Mouse (Mus musculus) forelimb bud, embryonic 11.5 days (tissue): ENCODE measurements around the gene Unc13c.

Experiments used
- DNase-seq: peaks from one replicate; pipeline ENCODE4 v3.0.0-alpha.2; 2012; ENCODE audit warnings: low read depth, low spot score

Unc13c gene

GRCm38 (mm10) chr9:73638119-73638518 lies 330.6 kb downstream of the Unc13c start:
- no peak for DNase-seq

DNA sequence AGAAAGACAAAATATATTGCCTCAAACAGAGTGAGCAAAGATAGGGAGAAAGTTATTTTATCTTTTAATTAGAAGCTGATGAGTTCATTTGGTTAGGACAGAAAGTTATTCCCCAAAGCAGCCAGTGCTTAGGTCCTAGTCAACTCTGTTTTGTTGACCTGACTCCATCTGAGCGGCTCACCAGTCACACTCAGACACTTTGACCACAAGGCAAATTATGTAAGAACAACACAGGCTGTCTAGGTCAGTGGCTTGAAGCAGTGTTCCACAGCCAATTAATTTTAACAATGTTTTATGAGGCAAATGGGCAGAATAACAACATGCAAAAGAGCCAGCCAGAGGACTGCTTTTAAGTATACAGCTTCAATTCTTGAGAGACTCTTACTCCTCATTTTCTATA lies 343.6 kb downstream of the Unc13c start:
- DNase-seq, result no peak

DNA sequence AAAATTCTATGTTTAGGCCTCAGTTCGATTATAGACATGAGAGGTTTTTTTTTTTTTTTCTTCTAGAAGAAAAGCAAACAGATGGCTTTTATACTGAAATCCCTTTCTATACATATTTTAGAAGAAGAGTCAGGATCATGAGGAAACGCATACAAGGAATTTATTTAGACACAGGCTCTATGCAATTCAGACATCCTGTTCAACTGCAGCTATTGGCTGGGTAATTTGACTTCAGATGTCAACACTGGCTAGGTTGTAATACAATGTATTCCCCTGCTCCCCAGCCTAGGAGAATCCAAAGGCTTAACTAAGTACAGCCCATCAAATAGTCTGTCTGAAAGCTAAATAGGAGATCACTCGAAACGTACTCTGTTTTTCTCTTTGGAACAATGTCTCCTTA lies 355.9 kb downstream of the Unc13c start:
- DNase-seq, result no peak

DNA sequence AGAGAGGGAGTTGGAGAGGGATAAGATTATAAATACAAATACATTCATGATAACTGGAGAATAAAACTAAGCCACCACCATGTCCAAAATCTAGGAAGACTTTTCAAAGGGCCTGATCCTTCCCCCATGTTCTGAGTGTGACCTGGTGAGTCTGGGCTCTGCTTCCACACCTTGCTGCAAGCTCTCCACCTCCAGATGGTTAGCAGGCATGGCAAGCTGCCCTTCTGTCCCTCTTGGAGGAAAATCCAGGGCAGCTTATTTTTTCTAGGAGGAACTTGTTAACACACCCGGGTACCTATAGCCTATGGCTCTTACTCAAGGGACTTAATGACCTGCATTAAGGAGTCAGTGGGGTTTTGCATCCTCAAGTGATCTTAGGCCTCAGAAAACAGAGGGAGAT lies 364.8 kb downstream of the Unc13c start:
- DNase-seq, result no peak

DNA sequence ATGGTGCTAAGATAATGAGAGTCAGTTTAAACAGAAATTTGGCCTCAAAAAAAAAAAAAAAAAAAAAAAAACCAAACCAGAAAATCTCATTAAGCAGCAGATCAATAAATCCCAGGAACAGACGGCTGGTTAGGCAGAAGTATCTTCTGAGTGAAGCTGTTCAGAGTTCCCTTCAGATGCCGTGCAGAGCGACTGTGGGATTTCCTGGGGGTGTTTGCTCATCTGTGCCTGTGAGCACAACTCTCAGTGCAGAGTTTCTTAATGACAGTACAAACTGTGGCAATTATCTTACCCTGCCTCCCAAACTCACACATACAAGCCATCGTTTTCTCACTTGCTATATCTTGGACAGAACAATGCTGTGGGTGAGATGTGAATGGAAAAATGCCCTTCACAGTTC lies 403.2 kb downstream of the Unc13c start:
- no peak for DNase-seq

DNA sequence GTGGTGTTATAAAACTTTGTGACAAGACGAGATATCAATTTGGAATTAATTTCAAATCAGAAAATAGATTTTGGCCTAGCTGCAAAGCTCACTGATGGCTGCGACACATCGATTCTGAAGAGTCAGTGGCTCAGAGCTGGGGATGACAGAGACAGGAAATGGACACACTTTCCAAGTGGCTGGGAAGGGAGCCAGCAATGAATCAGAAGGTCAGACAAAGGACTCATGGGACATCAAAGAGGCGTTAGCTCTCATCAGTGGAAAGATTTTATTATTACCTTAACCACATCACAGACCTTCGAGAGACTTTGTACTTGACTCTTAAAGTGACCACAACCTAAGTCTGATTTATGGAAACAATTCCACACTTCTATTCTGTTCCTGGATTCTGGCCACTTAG lies 408.7 kb downstream of the Unc13c start:
- DNase-seq, result no peak

DNA sequence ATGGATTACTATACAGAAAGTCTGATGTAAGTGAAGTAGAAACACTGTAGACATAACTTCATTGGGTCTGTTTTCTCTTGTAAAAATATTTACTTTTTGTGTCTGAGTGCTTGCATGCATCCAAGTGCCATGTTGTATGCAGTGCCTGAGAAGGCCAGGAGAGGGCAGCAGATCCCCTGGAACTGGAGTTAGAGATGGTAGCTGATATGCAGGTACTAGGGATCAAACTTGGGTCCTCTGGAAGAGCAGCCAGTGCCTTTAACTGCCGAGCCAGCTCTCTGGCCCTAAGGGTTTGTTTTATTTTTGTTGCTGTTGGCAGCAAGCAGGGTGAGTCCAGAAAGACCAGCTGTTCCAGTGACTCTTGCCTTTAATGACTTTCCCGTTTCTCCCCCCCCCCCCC lies 411.0 kb downstream of the Unc13c start:
- peak; percentile 39 for DNase-seq

DNA sequence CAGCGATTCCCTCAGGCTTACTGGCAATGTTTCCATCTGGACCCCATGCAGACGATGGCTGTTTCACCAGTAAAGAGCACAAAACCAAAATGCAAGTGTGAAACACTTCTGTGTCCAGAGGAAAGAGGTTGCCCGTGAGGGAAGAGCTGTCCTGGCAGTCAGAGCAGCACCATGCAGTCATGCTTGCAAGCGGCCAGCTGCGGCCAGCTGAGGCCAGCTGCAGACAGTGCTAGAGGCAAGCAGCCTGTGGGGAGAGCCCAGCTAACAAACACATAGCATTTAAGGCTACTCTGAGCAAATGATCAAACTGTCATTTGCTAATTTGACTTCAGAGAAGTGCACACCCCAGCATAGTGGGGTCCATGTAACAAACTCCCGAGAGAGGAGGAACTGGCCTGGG lies 413.4 kb downstream of the Unc13c start:
- DNase-seq, result no peak

DNA sequence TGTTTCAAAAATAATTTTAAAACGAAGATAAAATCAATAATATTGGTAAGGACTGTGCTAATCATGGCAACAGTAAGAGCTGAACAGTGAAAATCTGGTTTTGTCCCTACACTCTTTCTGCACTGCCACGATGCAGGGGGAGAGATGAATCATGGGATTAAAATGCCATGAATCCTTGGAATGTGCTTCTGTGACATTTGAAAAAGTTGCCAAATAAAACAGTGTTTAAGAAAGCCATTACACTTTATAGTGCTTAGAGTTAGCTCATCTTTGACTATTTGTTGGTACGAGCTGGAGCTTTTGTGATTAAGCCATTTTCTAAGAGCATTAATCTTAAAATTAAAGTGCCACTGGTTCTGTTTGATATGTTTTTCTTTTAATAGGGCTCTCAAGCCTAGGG lies 496.2 kb downstream of the Unc13c start:
- DNase-seq, result no peak

DNA sequence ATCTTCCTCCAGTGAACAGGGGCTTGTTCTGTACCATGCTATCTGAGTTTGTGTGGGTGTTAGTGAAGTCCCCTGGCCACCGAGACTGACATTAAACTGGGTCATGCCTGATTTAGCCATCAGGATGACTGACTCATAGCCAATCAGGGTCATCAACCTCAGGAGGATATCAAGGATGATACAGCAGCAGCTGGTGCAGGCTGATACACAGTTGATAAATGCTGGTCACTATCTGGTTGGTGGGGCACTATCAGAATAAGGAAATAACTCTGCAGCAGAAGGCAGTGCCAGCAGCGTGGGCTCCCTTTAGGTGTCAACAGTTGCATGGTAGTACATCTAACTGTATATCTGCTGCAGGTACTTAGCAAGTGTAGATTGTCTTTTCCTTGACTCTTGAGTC lies 506.7 kb downstream of the Unc13c start:
- DNase-seq, result no peak

GRCm38 (mm10) chr9:73450009-73450408 lies 518.8 kb downstream of the Unc13c start:
- no peak for DNase-seq

- DNase-seq, result no peak
Measured at GRCm38 (mm10) chr9:73449216-73449615, 519.5 kb downstream of the Unc13c start.

- peak; percentile 51 for DNase-seq
Measured at GRCm38 (mm10) chr9:73431925-73432324, 536.8 kb downstream of the Unc13c start.
